Mouse (Mus musculus): ENCODE results near the gene Toe1. TPM values are rescaled to one million over a fixed set of nuclear protein-coding genes. Genes with fewer than 3 reads are reported as not detected.

Gene Toe1
- total RNA-seq, 2 experiments from 2014 or later: 3.7 to 4.7 TPM

GRCm38 (mm10) chr4:116794273-116794672 is 13.2 kb downstream of the Toe1 start:
- no peak for DNase-seq (ENCODE audit: low spot score)

- DNase-seq (ENCODE audit: low spot score): no peak
Observed at GRCm38 (mm10) chr4:116792453-116792852, 15.0 kb downstream of the Toe1 start.

DNA sequence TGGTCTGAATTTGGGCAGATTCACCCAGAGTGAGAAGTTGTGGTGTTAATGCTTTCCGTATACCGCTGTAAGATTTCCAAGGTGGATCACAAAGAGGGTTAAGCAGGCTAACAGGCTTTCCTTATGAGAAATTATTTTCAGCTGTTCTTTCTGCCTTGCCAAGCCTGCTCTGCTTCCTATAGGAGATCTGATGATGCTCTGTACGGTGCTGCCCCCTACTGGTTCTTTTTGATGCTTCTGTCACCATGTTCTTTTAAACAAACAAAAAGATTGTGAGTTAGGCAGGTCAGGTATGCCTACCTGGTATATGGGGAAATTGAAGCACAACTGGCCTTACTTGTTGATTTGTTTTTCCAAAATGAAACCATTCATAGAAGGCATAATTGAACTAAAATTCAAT is 18.5 kb downstream of the Toe1 start:
- DNase-seq (ENCODE audit: low spot score): peak; percentile 84

DNA sequence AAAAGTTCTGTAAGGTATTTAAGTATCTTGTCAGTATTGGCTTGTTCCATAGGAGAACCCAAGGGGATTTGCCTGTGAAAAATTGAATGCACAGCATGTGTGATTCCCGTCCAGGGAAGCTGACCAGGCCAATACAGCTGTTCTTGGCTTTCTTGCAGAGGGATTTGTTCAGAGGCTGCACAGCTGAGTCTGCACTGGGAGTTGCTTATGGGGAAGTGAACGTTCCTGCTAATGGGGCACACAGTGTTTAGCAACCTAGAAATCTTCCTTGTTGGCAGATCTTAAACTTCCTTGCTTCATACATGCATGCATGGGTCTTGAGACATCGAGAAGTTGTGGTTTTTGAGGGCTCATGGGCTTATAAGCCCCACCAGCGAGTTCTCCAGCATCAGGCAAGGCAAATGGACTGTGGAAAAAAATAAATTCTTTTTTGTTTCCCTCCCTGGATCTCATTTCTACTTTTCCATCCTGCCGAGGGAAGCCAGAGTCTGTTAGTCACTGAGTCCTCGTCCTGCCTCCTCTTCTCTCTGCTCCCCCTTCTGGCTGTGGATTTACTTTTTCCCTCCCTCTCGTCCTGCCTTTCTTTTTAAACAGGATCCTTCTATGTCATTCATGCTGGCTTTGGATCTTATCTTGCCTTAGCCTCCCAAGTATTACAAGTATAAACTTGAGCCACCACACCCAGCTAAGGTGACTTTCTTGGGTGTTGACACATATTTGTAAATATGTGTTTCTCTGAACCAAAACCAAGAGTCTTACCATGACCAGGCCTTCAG is 19.3 kb downstream of the Toe1 start:
- DNase-seq (ENCODE audit: low spot score): peak; percentile 32

DNA sequence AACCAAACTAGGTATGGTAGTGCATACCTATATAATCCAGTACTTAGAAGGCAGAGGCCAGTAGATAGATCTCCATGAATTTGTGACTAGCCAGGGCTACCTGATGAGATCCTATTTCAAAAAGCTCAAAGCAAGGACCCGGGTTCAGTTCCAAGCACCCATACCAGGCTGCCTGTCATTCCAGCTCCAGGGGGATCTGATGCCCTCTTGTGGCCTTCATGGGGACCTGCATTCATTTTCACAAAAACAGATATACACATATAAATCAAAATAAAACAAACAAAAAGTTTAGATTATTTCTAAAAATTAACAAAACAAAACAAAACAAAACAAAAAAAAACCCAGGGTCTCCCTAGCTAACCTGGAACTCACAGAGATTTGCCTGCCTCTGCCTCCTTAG is 20.9 kb downstream of the Toe1 start:
- no peak for DNase-seq (ENCODE audit: low spot score)

GRCm38 (mm10) chr4:116782171-116782570 is 25.3 kb downstream of the Toe1 start:
- DNase-seq (ENCODE audit: low spot score): no peak

DNA sequence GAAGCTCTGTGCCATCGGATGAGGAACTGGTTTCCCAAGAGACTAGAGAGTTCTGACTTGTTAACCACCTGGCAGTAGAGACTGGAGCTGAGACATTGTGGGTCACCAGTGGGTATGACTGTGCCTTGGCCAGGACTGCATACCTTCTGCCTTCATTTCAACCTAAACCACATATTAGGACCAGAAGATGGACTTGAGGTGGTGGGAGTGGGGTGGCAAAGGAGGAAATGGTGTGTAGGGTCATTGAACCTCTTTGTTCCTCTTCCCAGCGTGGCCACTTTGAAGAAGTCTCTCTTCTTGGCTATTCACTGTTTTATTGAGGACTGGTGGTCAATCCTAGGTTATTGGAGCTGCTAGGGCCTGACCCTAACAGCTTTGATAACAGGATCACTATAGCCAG is 26.1 kb downstream of the Toe1 start:
- DNase-seq (ENCODE audit: low spot score): no peak

GRCm38 (mm10) chr4:116780541-116780940 is 26.9 kb downstream of the Toe1 start:
- no peak for DNase-seq (ENCODE audit: low spot score)

DNA sequence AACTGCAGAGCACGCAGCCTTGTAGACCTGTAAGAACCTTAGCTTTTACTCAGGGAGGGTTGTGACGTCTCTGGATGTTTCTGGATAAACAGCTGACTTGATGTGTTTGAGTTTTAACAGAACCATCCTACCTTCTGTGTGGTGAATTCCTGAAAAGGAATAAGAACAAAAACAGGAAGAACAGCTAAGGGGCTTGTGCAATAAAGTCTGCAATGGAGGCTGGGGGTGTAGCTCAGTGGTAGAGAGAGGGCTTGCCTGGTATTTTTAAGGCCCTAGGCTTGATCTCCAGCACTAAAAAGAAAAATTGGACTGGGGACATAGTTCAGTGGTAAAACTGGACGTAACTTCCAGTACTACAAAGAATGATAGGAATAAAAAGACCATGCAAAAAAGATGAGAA is 30.4 kb downstream of the Toe1 start:
- DNase-seq (ENCODE audit: low spot score): no peak

DNA sequence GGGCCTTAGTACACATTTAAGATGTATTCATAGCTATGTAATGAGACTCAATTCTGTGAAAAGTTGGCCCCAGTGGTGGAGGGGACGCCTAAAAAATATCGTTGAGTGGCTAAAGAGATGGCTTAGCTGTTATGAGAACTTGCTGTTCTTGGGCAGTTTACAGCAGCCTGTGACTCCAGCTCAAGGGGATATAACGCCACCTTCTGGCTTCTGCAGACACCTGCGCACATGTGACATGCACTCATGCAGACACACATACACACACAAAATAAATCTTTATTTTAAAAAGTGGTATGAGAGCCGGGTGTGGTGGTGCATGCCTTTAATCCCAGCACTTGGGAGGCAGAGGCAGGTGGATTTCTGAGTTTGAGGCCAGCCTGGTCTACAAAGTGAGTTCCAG is 31.0 kb downstream of the Toe1 start:
- no peak for DNase-seq (ENCODE audit: low spot score)

DNA sequence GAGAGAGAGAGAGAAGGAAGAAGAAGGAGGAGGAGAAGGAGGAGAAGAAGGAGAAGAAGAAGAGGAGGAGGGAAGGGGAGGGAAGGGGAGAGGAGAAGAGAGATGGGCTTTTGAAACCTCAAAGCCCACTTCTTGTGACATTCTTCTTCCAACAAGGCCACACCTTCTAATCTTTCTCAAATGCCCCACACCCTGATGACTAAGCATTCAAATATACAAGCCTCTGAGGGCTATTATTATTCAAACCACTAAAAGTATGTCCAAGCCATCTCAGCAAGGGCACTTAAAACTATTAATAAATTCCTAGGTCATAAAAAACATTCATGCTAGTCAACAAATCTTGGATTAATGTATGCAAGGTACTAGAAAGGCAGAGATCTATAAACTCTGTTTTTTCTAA is 38.4 kb downstream of the Toe1 start:
- DNase-seq (ENCODE audit: low spot score): no peak

DNA sequence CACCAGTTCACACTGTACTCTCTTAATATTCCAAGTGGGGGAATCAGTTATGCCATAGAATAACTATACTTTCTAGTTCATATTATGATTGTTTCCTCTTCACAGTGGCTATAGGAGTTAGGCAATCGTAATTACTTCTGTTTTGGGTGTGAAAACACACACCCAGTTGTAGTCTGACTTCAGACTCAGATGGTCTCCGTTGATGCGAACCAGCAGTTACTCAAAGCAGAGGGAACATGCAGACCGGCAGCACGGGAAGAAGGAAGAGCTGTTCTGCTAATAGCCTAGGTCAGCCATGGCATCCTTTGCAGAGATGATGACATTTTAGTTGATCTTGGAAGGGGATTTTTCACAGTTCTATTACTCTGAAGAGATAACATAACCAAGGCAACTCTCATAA is 38.9 kb downstream of the Toe1 start:
- DNase-seq (ENCODE audit: low spot score): no peak

GRCm38 (mm10) chr4:116764001-116764400 is 43.4 kb downstream of the Toe1 start:
- no peak for DNase-seq (ENCODE audit: low spot score)

GRCm38 (mm10) chr4:116761914-116762313 is 45.5 kb downstream of the Toe1 start:
- no peak for DNase-seq (ENCODE audit: low spot score)

DNA sequence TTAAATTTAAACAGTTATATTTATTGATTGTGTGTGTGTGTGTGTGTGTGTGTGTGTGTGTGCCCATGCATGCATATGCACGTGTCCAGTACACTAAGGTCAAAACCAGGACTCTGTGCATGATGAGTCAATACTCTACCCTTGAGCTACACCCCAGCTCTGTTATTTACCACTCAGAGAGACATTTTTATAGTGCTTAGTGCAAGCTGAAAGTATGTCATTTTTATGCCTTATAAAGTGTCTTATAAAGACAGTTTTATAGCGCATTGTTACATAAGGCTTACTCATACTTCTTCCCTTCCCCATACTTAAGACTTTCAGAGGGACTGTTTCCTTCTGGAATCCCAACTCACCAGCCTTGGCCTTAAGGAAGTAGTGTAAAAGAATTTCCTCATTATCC is 57.7 kb downstream of the Toe1 start:
- no peak for DNase-seq (ENCODE audit: low spot score)

Other genes starting within 250 kb of the Toe1 start
- 10 to 100 TPM; 38.7 to 40.9 TPM for gene Gpbp1l1, start 250.0 kb downstream of the Toe1 start, total RNA-seq (2021)
- 1 to 10 TPM; 1.3 to 1.7 TPM for gene Ccdc17, start 211.0 kb downstream of the Toe1 start, total RNA-seq (2021)
- 10 to 100 TPM in 1 of 2 experiments, 1 to 10 TPM in 1; 9.1 to 10.6 TPM for gene Nasp, start 179.7 kb downstream of the Toe1 start, total RNA-seq (2021)
- 100 to 1,000 TPM; 182 to 198 TPM for gene Akr1a1, start 156.0 kb downstream of the Toe1 start, total RNA-seq (2021)
- gene Prdx1, start 122.1 kb downstream of the Toe1 start, total RNA-seq (2021): 100 to 1,000 TPM; 267 to 272 TPM
- 10 to 100 TPM; 33.3 to 34.9 TPM for gene Mmachc, start 99.2 kb downstream of the Toe1 start, total RNA-seq (2021)
- gene Ccdc163, start 99.1 kb downstream of the Toe1 start, total RNA-seq (2021): 1 to 10 TPM; 2.2 to 2.6 TPM
- 1 to 10 TPM; 1.6 to 1.8 TPM for gene Tesk2, start 86.7 kb downstream of the Toe1 start, total RNA-seq (2021)
- gene Mutyh, start 83 bp upstream of the Toe1 start, total RNA-seq (2021): under 1 TPM; 0.80 to 0.88 TPM
- gene Hpdl, start 14.1 kb upstream of the Toe1 start, total RNA-seq (2021): 1 to 10 TPM; 1.1 to 1.6 TPM
- under 1 TPM; 0.07 to 0.19 TPM for gene Zswim5, start 69.7 kb upstream of the Toe1 start, total RNA-seq (2021)
- gene Urod, start 186.8 kb upstream of the Toe1 start, total RNA-seq (2021): 10 to 100 TPM; 56.7 to 58.3 TPM
- gene Hectd3, start 187.7 kb upstream of the Toe1 start, total RNA-seq (2021): 10 to 100 TPM; 13.7 to 15.3 TPM
- gene Eif2b3, start 211.8 kb upstream of the Toe1 start, total RNA-seq (2021): 10 to 100 TPM; 19.9 to 21.1 TPM